Mouse (Mus musculus) liver, embryonic 14.5 days (tissue): Measurements from ENCODE around the gene Nucb1.

Experiments used
- CTCF ChIP-seq: IDR thresholded peaks from 2 replicates; pipeline ENCODE4 v1.5.1; 2016; ENCODE audit warnings: antibody characterized with exemption, low read depth, control low read depth
- EP300 ChIP-seq: IDR thresholded peaks from 2 replicates; pipeline ENCODE4 v1.6.1; 2016; ENCODE audit warnings: antibody characterized with exemption, low read depth

DNA sequence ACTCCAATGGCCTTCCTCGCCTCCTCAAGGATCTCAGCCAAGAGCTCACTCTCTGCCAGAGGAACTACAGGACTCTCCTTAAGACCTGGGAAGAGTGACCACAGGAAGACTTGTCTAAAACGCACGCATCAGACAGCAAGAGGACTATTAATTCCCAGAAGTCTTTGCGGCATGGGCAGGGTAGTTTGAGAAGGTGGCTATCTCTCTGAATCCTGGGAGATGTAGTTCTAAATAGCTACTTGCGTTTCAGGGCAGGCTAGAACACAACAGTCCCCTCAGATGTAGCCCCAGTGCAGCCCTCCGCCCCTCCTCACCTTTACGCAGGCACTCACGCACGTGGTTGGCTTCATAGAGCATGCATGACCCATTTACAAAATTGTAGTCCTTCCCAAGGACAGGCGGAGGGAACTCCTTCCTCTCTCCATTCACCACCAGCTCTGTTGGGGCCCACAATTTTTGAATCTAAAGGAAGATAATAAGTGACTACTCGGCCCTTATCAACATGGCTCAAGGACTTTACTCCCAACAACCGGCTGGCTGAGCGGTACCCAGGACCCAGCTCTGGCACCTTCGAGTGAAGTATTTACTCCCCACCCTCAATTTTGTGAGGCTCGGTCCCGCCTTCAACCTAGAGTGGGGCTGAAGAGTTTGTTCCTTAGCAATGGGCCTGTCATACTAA lies 34.8 kb downstream of the Nucb1 start:
- no peak for TF ChIP-seq CTCF
- no peak for TF ChIP-seq EP300
